Mouse (Mus musculus): ENCODE data around the gene Praf2. TPM values are rescaled to one million over a fixed set of nuclear protein-coding genes. Genes with fewer than 3 reads are reported as not detected.
"Not testable (repeated sequence)": the region's sequence is repeated elsewhere in the genome, so short reads cannot be mapped to it uniquely, and the experiment has no call there.

Gene Praf2
- polyA plus RNA-seq, 1 experiment from 2014 or later = 132 TPM

- not testable (repeated sequence) for ATAC-seq (replicated peaks); H3K9me3 ChIP-seq; H3K4me2 ChIP-seq; H3K27ac ChIP-seq; H3K27me3 ChIP-seq (replicated peaks); H3K4me3 ChIP-seq; H3K4me1 ChIP-seq; H3K9ac ChIP-seq; H3K36me3 ChIP-seq (replicated peaks)
- 30% methylated on average over 1 of the region's 1 CpGs for WGBS
These were observed 12.2 kb upstream of the Praf2 start for GRCm38 (mm10) chrX:7716058-7716457.

- Histone ChIP-seq H3K36me3 (replicated peaks) (no peaks in the 10 kb centered on the region), H3K4me1 (peaks cover 9% of the 10 kb centered on the region), H3K4me3 (peak within 1 kb of the TSS; percentile 55), H3K9me3 (no peaks in the 10 kb centered on the region), H3K4me2 (peak within 1 kb of the TSS; percentile 63), H3K27me3 (replicated peaks) (no peaks in the 10 kb centered on the region), H3K27ac (peak within 1 kb of the TSS; percentile 94), H3K9ac (peak within 1 kb of the TSS; percentile 55)
- ATAC-seq (replicated peaks) = peak; percentile 95
- 23% methylated on average over 22 of the region's 22 CpGs for WGBS
These were observed 6.5 kb upstream of the Praf2 start, which contains the start of gene Gm45208 for GRCm38 (mm10) chrX:7721514-7722281. TSS of gene Gm45208 (plus strand) at chrX:7722245.

GRCm38 (mm10) chrX:7722282-7722611 lies 6.0 kb upstream of the Praf2 start:
- Histone ChIP-seq H3K27ac (peak overlapping the region; percentile 94; the same call in 1 of the 2 replicates), H3K27me3 (replicated peaks) (no peaks in the 10 kb centered on the region), H3K9me3 (no peaks in the 10 kb centered on the region), H3K36me3 (replicated peaks) (no peaks in the 10 kb centered on the region), H3K9ac (peak overlapping the region; percentile 55), H3K4me3 (peak overlapping the region; percentile 55), H3K4me2 (peak overlapping the region; percentile 63), H3K4me1 (peaks cover 9% of the 10 kb centered on the region)
- no peak; the same call in 1 of the 2 replicates for ATAC-seq (replicated peaks)
- WGBS = 22% methylated on average over 11 of the region's 11 CpGs

GRCm38 (mm10) chrX:7722691-7723090 lies 5.5 kb upstream of the Praf2 start:
- no peak for ATAC-seq (replicated peaks)
- Histone ChIP-seq H3K27ac (no peak overlapping the region), H3K9me3 (no peaks in the 10 kb centered on the region), H3K36me3 (replicated peaks) (no peaks in the 10 kb centered on the region), H3K4me1 (peaks cover 9% of the 10 kb centered on the region), H3K27me3 (replicated peaks) (no peaks in the 10 kb centered on the region), H3K4me2 (peak overlapping the region; percentile 63), H3K4me3 (peak overlapping the region; percentile 55), H3K9ac (peak overlapping the region; percentile 55)
- WGBS = 32% methylated on average over 4 of the region's 4 CpGs

GRCm38 (mm10) chrX:7724135-7724534 lies 4.1 kb upstream of the Praf2 start:
- ATAC-seq (replicated peaks) = no peak
- H3K9ac ChIP-seq = no peak overlapping the region
- H3K4me1 ChIP-seq = peaks cover 12% of the 10 kb centered on the region
- no peak overlapping the region for H3K27ac ChIP-seq
- no peaks in the 10 kb centered on the region for H3K36me3 ChIP-seq (replicated peaks)
- no peaks in the 10 kb centered on the region for H3K9me3 ChIP-seq
- WGBS = 80% methylated on average over 7 of the region's 7 CpGs
- H3K4me2 ChIP-seq = no peak overlapping the region
- H3K4me3 ChIP-seq = no peak overlapping the region
- no peaks in the 10 kb centered on the region for H3K27me3 ChIP-seq (replicated peaks)

GRCm38 (mm10) chrX:7725841-7726240 lies 2.4 kb upstream of the Praf2 start:
- Histone ChIP-seq H3K27me3 (replicated peaks) (no peaks in the 10 kb centered on the region), H3K36me3 (replicated peaks) (no peaks in the 10 kb centered on the region), H3K4me2 (no peak overlapping the region), H3K9me3 (no peaks in the 10 kb centered on the region), H3K27ac (no peak overlapping the region), H3K4me3 (no peak overlapping the region), H3K9ac (no peak overlapping the region), H3K4me1 (peaks cover 20% of the 10 kb centered on the region)
- WGBS = 82% methylated on average over 12 of the region's 12 CpGs
- ATAC-seq (replicated peaks) = no peak

GRCm38 (mm10) chrX:7727176-7727575 lies 1.1 kb upstream of the Praf2 start:
- peaks cover 17% of the 10 kb centered on the region for H3K4me1 ChIP-seq
- WGBS = 92% methylated on average over 13 of the region's 13 CpGs
- no peak overlapping the region for H3K9ac ChIP-seq
- H3K27ac ChIP-seq = no peak overlapping the region
- H3K9me3 ChIP-seq = no peaks in the 10 kb centered on the region
- no peak overlapping the region for H3K4me2 ChIP-seq
- H3K27me3 ChIP-seq (replicated peaks) = no peaks in the 10 kb centered on the region
- no peaks in the 10 kb centered on the region for H3K36me3 ChIP-seq (replicated peaks)
- ATAC-seq (replicated peaks) = no peak
- no peak overlapping the region for H3K4me3 ChIP-seq

GRCm38 (mm10) chrX:7728922-7729265 lies 655 bp downstream of the Praf2 start:
- H3K36me3 ChIP-seq (replicated peaks) = no peaks in the 10 kb centered on the region
- peak overlapping the region; percentile 51 for H3K4me3 ChIP-seq
- H3K9me3 ChIP-seq = no peaks in the 10 kb centered on the region
- H3K27me3 ChIP-seq (replicated peaks) = no peaks in the 10 kb centered on the region
- 32% methylated on average over 4 of the region's 4 CpGs for WGBS
- peak overlapping the region; percentile 53 for H3K9ac ChIP-seq
- peak overlapping the region; percentile 83 for H3K27ac ChIP-seq
- H3K4me1 ChIP-seq = peaks cover 11% of the 10 kb centered on the region
- ATAC-seq (replicated peaks) = no peak; the same call in 1 of the 2 replicates
- peak overlapping the region; percentile 55 for H3K4me2 ChIP-seq

GRCm38 (mm10) chrX:7733571-7734156 lies 5.4 kb downstream of the Praf2 start:
- Histone ChIP-seq H3K9ac (no peak overlapping the region), H3K27me3 (replicated peaks) (no peaks in the 10 kb centered on the region), H3K4me2 (no peak overlapping the region), H3K36me3 (replicated peaks) (no peaks in the 10 kb centered on the region), H3K4me1 (peaks cover 11% of the 10 kb centered on the region), H3K27ac (no peak overlapping the region), H3K9me3 (no peaks in the 10 kb centered on the region), H3K4me3 (no peak overlapping the region)
- ATAC-seq (replicated peaks) = no peak
- 40% methylated on average over 26 of the region's 26 CpGs for WGBS

- Histone ChIP-seq H3K27me3 (replicated peaks) (no peaks in the 10 kb centered on the region), H3K9ac (no peak overlapping the region), H3K27ac (no peak overlapping the region), H3K4me1 (no peaks in the 10 kb centered on the region), H3K36me3 (replicated peaks) (no peaks in the 10 kb centered on the region), H3K4me2 (no peak overlapping the region), H3K4me3 (no peak overlapping the region), H3K9me3 (no peaks in the 10 kb centered on the region)
- ATAC-seq (replicated peaks) = no peak
- WGBS = 67% methylated on average over 14 of the region's 14 CpGs
These were observed 11.3 kb downstream of the Praf2 start for GRCm38 (mm10) chrX:7739336-7740081.

GRCm38 (mm10) chrX:7740082-7740819 lies 12.0 kb downstream of the Praf2 start:
- Histone ChIP-seq H3K9ac (no peak overlapping the region), H3K4me3 (no peak overlapping the region), H3K36me3 (replicated peaks) (no peaks in the 10 kb centered on the region), H3K4me2 (no peak overlapping the region), H3K9me3 (no peaks in the 10 kb centered on the region), H3K27me3 (replicated peaks) (no peaks in the 10 kb centered on the region), H3K27ac (no peak overlapping the region), H3K4me1 (no peaks in the 10 kb centered on the region)
- 74% methylated on average over 10 of the region's 10 CpGs for WGBS
- no peak for ATAC-seq (replicated peaks)

- Histone ChIP-seq H3K4me1 (no peaks in the 10 kb centered on the region), H3K9ac (no peak overlapping the region), H3K4me3 (no peak overlapping the region), H3K4me2 (no peak overlapping the region), H3K36me3 (replicated peaks) (no peaks in the 10 kb centered on the region), H3K27me3 (replicated peaks) (no peaks in the 10 kb centered on the region), H3K9me3 (no peaks in the 10 kb centered on the region), H3K27ac (no peak overlapping the region)
- WGBS = 75% methylated on average over 5 of the region's 5 CpGs
- no peak for ATAC-seq (replicated peaks)
These were observed 12.9 kb downstream of the Praf2 start for GRCm38 (mm10) chrX:7741103-7741502.
